8 mouse cellular contexts compared by ENCODE assay signal in genomic region chr8:105990856-105991387, GRCm38 (mm10). TPM values are rescaled to one million over a fixed set of nuclear protein-coding genes. Genes with fewer than 3 reads are reported as not detected.
DNase-seq lines count a peak whose midpoint lies in the region; ATAC-seq and TF ChIP-seq lines count a peak whose summit lies in the region.

Gene Dus2, plus strand, starts transcription at chr8:105991337.

- 12% methylated on average over 15 of the region's 15 CpGs for WGBS in forebrain, postnatal 0 days
- WGBS in lung, postnatal 0 days, result 8% methylated on average over 15 of the region's 15 CpGs

- no peak within 1 kb of the TSS for H3K27ac ChIP-seq in forebrain, postnatal 0 days (ENCODE audit: low read depth, low read length)
- H3K27ac ChIP-seq in lung, postnatal 0 days (ENCODE audit: low read length), result 0 out of 2 replicates have a peak within 1 kb of the TSS, but pooled peaks have one; percentile 32

- H3K4me2 ChIP-seq in forebrain, postnatal 0 days (ENCODE audit: low read depth), result no peak within 1 kb of the TSS
- H3K4me2 ChIP-seq in lung, postnatal 0 days (replicated peaks; ENCODE audit: low read depth, low read length), result peak within 1 kb of the TSS; percentile 29; the same call in 1 of the 2 replicates

- H3K27me3 ChIP-seq in forebrain, postnatal 0 days (ENCODE audit: insufficient read depth, low read length), result no peaks in the 10 kb centered on the region
- no peaks in the 10 kb centered on the region for H3K27me3 ChIP-seq in lung, postnatal 0 days (replicated peaks; ENCODE audit: insufficient read depth, low read length)

- no peak within 1 kb of the TSS for H3K4me3 ChIP-seq in forebrain, postnatal 0 days (ENCODE audit: low read depth, low read length)
- H3K4me3 ChIP-seq in lung, postnatal 0 days (ENCODE audit: low read depth, low read length), result peak within 1 kb of the TSS; percentile 0; the same call in 1 of the 2 replicates

- H3K4me1 ChIP-seq in forebrain, postnatal 0 days (ENCODE audit: insufficient read depth), result no peaks in the 10 kb centered on the region
- no peaks in the 10 kb centered on the region for H3K4me1 ChIP-seq in lung, postnatal 0 days (ENCODE audit: insufficient read depth, low read depth, low read length)

- TF ChIP-seq CTCF in forebrain, postnatal 0 days (IDR thresholded peaks at IDR 0.05; ENCODE audit: low read depth), result peak; percentile 81
- peak; percentile 94 for TF ChIP-seq CTCF in lung, postnatal 0 days (IDR thresholded peaks at IDR 0.05)

- H3K36me3 ChIP-seq in forebrain, postnatal 0 days (ENCODE audit: insufficient read depth), result no peaks in the 10 kb centered on the region
- H3K36me3 ChIP-seq in lung, postnatal 0 days (ENCODE audit: insufficient read depth, low read length), result no peaks in the 10 kb centered on the region

- DNase-seq in MEL-GATA-1-ER (ENCODE audit: extremely low read depth, low read depth), result peak; percentile 69
- peak; percentile 86 to 92 for DNase-seq in cerebellum, adult 18-20 months
- peak; percentile 78 for DNase-seq in forebrain, postnatal 0 days
- peak; percentile 37 to 65 for DNase-seq in layer of hippocampus, adult 8-10 months (ENCODE audit: low spot score in 2 of 2)
- peak; percentile 93 for DNase-seq in lung, postnatal 0 days (ENCODE audit: low spot score)
- peak; percentile 79 for DNase-seq in ovary, postnatal 14 days (ENCODE audit: low spot score)
- DNase-seq in thymus, postnatal 14 days, result peak; percentile 91

- no peak for TF ChIP-seq EP300 in lung, postnatal 0 days (IDR thresholded peaks at IDR 0.05)

- ATAC-seq in forebrain, postnatal 0 days, result peak; percentile 65; the same call in 1 of the 2 replicates
- ATAC-seq in hematopoietic stem cell, adult 5-6 weeks (replicated peaks in 1 of 2; ENCODE audit: insufficient read depth in 1 of 2, low FRiP score in 2 of 2, low TSS enrichment in 1 of 2, low read depth in 1 of 2, poor library complexity in 2 of 2, severe bottlenecking in 2 of 2), result peak; percentile 88 to 89
- ATAC-seq in lung, postnatal 0 days, result peak; percentile 86

- H3K9ac ChIP-seq in forebrain, postnatal 0 days, result no peak within 1 kb of the TSS
- H3K9ac ChIP-seq in lung, postnatal 0 days (replicated peaks; ENCODE audit: low read depth), result 0 out of 2 replicates have a peak within 1 kb of the TSS, but pooled peaks have one; percentile 12

- H3K9me3 ChIP-seq in forebrain, postnatal 0 days (ENCODE audit: low read length), result no peaks in the 10 kb centered on the region
- H3K9me3 ChIP-seq in lung, postnatal 0 days (ENCODE audit: low read length), result no peaks in the 10 kb centered on the region

RNA-seq across cellular contexts. Expression of gene Dus2, which starts in this region (rescaled TPM):
- total RNA-seq in forebrain, postnatal 0 days (2014; rRNA removed), result 14.3 and 17.8 TPM in 2 replicates
- polyA plus RNA-seq in forebrain, postnatal 0 days (2015; fragmentation: Nextera tagmentation; extraction: Ambion mirVana), result 15.2 and 21.7 TPM in 2 replicates
- 5.0 and 14.4 TPM in 2 replicates for total RNA-seq in hematopoietic stem cell, adult 5-6 weeks (2017)
- total RNA-seq in layer of hippocampus, adult 8-10 months (2022), result 10 to 100 TPM; 20.5 to 23.4 (median 21.8) TPM
- 7.4 and 8.8 TPM in 2 replicates for polyA plus RNA-seq in lung, postnatal 0 days (2015; fragmentation: Nextera tagmentation; extraction: Ambion mirVana)
